Mouse (Mus musculus): ENCODE data around the gene Spp2. TPM values are rescaled to one million over a fixed set of nuclear protein-coding genes. Genes with fewer than 3 reads are reported as not detected.

Gene Spp2
- not detected in 2 replicates for polyA plus RNA-seq (2012; rRNA removed)

DNA sequence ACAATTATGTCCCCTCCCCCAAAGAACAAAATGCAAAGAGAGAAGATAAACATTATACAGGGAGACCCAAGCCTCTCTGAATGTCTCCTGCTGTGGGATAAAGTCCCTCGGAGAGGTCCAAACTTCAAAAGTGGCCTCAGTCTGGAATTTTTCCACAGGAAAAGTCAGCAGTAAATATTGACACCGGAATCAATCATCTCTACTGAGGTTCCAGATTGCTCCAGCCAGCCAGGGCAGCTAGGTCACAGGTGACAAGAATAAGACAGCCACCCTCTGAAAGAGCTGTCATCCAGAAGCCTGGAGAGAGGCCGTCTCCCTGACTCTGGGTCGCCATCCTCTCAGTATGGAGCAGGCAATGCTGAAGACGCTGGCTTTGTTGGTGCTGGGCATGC lies at the start of gene Spp2:
TSS of gene Spp2 (plus strand) at position 155 of the 392 bp plus-strand sequence.

Other genes with a start within 250 kb of the Spp2 start
- gene Ugt1a5, start 240.9 kb upstream of the Spp2 start, polyA plus RNA-seq (2012; rRNA removed) = 0.19 and 0.22 TPM in 2 replicates
- 0.14 and 0.66 TPM in 2 replicates for gene Ugt1a2, start 206.4 kb upstream of the Spp2 start, polyA plus RNA-seq (2012; rRNA removed)
- gene Dnajb3, start 201.2 kb upstream of the Spp2 start, polyA plus RNA-seq (2012; rRNA removed) = 0.61 and 1.2 TPM in 2 replicates
- gene Ugt1a1, start 195.0 kb upstream of the Spp2 start, polyA plus RNA-seq (2012; rRNA removed) = 12.7 and 44.6 TPM in 2 replicates
- gene Mroh2a, start 180.0 kb upstream of the Spp2 start, polyA plus RNA-seq (2012; rRNA removed) = 0.26 and 0.35 TPM in 2 replicates
- 34.2 and 59.4 TPM in 2 replicates for gene Hjurp, start 129.3 kb upstream of the Spp2 start, polyA plus RNA-seq (2012; rRNA removed)
- gene Trpm8, start 129.3 kb upstream of the Spp2 start, polyA plus RNA-seq (2012; rRNA removed) = not detected in 2 replicates
- gene Glrp1, start 103.1 kb downstream of the Spp2 start, polyA plus RNA-seq (2012; rRNA removed) = not detected in 2 replicates